Mouse (Mus musculus): ENCODE results near the gene Lgals8.

The Lgals8 gene

GRCm38 (mm10) chr13:12460443-12460842 lies 4.3 kb downstream of the Lgals8 start:
- DNase-seq, result peak; percentile 49 to 70

GRCm38 (mm10) chr13:12456711-12457110 lies 8.0 kb downstream of the Lgals8 start:
- DNase-seq, result no peak

- DNase-seq, result no peak
Measured at GRCm38 (mm10) chr13:12454686-12455390, 9.9 kb downstream of the Lgals8 start.

GRCm38 (mm10) chr13:12453150-12453549 lies 11.6 kb downstream of the Lgals8 start:
- no peak for DNase-seq

GRCm38 (mm10) chr13:12442008-12442587 lies 22.6 kb downstream of the Lgals8 start:
- DNase-seq, result no peak

GRCm38 (mm10) chr13:12440813-12441212 lies 23.9 kb downstream of the Lgals8 start:
- DNase-seq, result no peak

- no peak for DNase-seq
Measured at GRCm38 (mm10) chr13:12439586-12439985, 25.2 kb downstream of the Lgals8 start.

GRCm38 (mm10) chr13:12433843-12434242 lies 30.9 kb downstream of the Lgals8 start:
- no peak for DNase-seq

- DNase-seq, result no peak
Measured at GRCm38 (mm10) chr13:12428556-12428955, 36.2 kb downstream of the Lgals8 start.

- DNase-seq, result no peak
Measured at GRCm38 (mm10) chr13:12420596-12420995, 44.1 kb downstream of the Lgals8 start.

GRCm38 (mm10) chr13:12412016-12412415 lies 52.7 kb downstream of the Lgals8 start:
- DNase-seq, result no peak

GRCm38 (mm10) chr13:12408343-12409066 lies 56.2 kb downstream of the Lgals8 start:
- DNase-seq, result no peak

- no peak for DNase-seq
Measured at GRCm38 (mm10) chr13:12395571-12395970, 69.2 kb downstream of the Lgals8 start.

GRCm38 (mm10) chr13:12394609-12395505 lies 69.9 kb downstream of the Lgals8 start, which contains the start of gene Heatr1:
Heatr1 (plus strand) TSS chr13:12395027.
- DNase-seq, result peak; percentile 93 to 98
